Mouse (Mus musculus): ENCODE results near the gene Chn1. TPM values are rescaled to one million over a fixed set of nuclear protein-coding genes. Genes with fewer than 3 reads are reported as not detected.
A peak's percentile ranks its signal among the peaks of the same experiment; 100 is the strongest.
"Not testable (repeated sequence)": the region's sequence is repeated elsewhere in the genome, so short reads cannot be mapped to it uniquely, and the experiment has no call there.

Gene Chn1
- 110 TPM in 2 replicates for polyA plus RNA-seq (2016; fragmentation: Nextera tagmentation; extraction: Ambion mirVana)

DNA sequence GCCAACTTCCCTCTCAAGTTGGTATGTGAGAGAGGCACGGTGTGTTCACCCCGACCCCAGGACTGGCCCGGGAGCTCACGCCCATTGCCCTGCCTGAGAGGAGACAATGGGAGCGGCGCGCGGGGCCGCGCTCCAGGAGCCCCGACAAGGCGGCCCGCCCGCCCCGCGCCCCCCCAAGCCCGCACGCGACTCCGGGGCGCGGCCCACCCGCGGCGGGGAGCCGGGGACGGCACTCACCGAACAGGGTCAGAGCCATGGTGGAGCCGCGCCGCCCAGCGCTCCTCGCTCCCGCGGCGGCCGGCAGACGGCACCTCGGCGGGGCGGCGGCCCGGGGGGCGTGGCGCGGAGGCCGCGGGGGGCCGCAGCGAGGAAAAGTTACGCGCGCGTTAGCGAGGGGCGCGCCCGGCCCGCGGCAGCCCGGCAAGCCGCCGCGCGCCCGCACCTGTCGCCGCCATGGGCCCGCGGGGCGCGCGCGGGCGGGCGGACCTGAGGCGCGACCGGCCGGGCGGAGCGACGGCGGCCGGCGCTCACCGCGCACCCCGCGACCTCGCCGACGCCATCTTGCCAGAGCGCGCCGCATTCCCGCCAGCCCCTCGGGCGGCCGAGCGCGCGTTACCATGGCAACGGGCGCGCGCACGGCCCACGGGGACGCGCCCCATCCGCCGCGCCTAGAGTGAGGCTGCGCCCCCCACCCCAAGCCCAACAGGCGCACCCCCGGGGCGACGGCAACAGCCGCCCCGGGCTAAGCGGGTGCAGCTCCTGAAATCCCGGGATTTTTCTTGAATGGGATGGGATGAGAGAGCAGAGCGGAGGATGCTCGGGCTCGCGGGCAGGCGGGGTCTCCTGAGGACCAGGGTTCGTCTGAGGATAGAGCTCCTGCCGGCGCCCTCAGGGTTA, at the start of gene Chn1:
Chn1 (minus strand) TSS at position 561 of the 897 bp plus-strand sequence.
- Histone ChIP-seq H3K9ac (peak within 1 kb of the TSS; percentile 94), H3K36me3 (no peaks in the 10 kb centered on the region), H3K27me3 (replicated peaks) (no peaks in the 10 kb centered on the region), H3K4me3 (peak within 1 kb of the TSS; percentile 90), H3K4me1 (peaks cover 11% of the 10 kb centered on the region), H3K4me2 (replicated peaks) (peak within 1 kb of the TSS; percentile 60), H3K27ac (peak within 1 kb of the TSS; percentile 84), H3K9me3 (no peaks in the 10 kb centered on the region)
- WGBS, result under 1% methylated on average over 115 of the region's 131 CpGs
- peak; percentile 97 for ATAC-seq (ENCODE audit: low FRiP score, low read depth)

GRCm38 (mm10) chr2:73818742-73819141, 43.6 kb upstream of the Chn1 start:
- 83% methylated on average over 4 of the region's 4 CpGs for WGBS
- no peak overlapping the region for H3K27ac ChIP-seq
- peaks cover 14% of the 10 kb centered on the region for H3K36me3 ChIP-seq
- no peaks in the 10 kb centered on the region for H3K27me3 ChIP-seq (replicated peaks)
- H3K4me2 ChIP-seq (replicated peaks), result no peak overlapping the region
- no peak overlapping the region for H3K4me3 ChIP-seq
- ATAC-seq (ENCODE audit: low FRiP score, low read depth), result no peak
- H3K9me3 ChIP-seq, result no peaks in the 10 kb centered on the region
- no peak overlapping the region for H3K9ac ChIP-seq
- no peaks in the 10 kb centered on the region for H3K4me1 ChIP-seq

DNA sequence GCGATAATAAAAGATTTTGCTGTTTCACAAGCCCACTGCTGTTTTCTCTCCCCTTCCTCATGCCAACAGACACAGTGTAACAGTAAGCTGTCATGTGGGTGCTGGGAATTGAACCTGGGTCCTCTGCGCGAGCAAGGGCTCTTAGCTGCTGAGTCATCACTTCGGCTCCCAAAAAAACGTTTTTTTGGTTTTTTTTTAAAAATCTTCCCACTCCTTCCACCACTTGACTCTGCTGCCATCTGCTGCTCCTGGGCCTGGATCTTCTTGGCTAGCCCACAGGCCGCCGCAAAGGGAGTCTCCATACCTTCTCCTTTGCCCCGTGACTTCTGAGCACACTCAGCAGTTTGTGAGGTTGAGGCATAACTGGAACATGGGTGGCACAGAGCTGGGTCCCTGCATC, 32.5 kb upstream of the Chn1 start:
- 90% methylated on average over 8 of the region's 8 CpGs for WGBS

DNA sequence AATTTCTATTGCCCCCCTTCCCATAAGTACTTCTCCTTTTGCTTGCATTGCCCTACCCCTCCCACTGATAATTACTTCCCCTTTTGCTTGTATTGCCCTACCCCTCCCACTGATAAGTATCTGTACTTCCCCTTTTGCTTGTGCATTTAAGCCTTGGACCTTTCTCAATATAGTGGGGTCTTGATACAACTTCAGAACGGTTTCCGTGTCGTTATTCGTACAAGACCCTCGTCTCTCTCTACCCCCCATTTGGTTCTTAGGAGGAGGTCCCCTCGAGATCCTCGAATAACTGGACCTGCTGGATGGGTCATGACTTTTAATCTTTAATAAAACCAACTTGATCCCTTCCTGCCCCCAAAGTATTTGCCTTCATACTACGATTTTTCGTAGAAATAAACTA, 25.0 kb upstream of the Chn1 start:
- not testable (repeated sequence) for H3K4me2 ChIP-seq (replicated peaks); H3K9ac ChIP-seq; H3K27me3 ChIP-seq (replicated peaks); ATAC-seq (ENCODE audit: low FRiP score, low read depth); H3K4me3 ChIP-seq; H3K27ac ChIP-seq; H3K9me3 ChIP-seq; H3K4me1 ChIP-seq; H3K36me3 ChIP-seq
- 90% methylated on average over 9 of the region's 9 CpGs for WGBS

More for the DNA sequence above, 32.5 kb upstream of the Chn1 start:
- Histone ChIP-seq H3K36me3 (no peaks in the 10 kb centered on the region), H3K4me2 (replicated peaks) (no peak overlapping the region), H3K27ac (no peak overlapping the region), H3K9ac (no peak overlapping the region), H3K27me3 (replicated peaks) (no peaks in the 10 kb centered on the region; the same call in 1 of the 2 replicates), H3K4me3 (no peak overlapping the region), H3K9me3 (no peaks in the 10 kb centered on the region), H3K4me1 (no peaks in the 10 kb centered on the region)
- no peak for ATAC-seq (ENCODE audit: low FRiP score, low read depth)

GRCm38 (mm10) chr2:73798786-73799185, 23.6 kb upstream of the Chn1 start:
- H3K4me1 ChIP-seq, result no peaks in the 10 kb centered on the region
- H3K9ac ChIP-seq, result no peak overlapping the region
- no peaks in the 10 kb centered on the region for H3K36me3 ChIP-seq
- no peak overlapping the region for H3K4me3 ChIP-seq
- ATAC-seq (ENCODE audit: low FRiP score, low read depth), result no peak
- no peaks in the 10 kb centered on the region for H3K27me3 ChIP-seq (replicated peaks)
- WGBS, result 73% methylated on average over 5 of the region's 5 CpGs
- H3K27ac ChIP-seq, result no peak overlapping the region
- H3K9me3 ChIP-seq, result no peaks in the 10 kb centered on the region
- no peak overlapping the region for H3K4me2 ChIP-seq (replicated peaks)

GRCm38 (mm10) chr2:73798136-73798535, 23.0 kb upstream of the Chn1 start:
- 54% methylated on average over 4 of the region's 4 CpGs for WGBS
- H3K4me1 ChIP-seq, result no peaks in the 10 kb centered on the region
- no peak overlapping the region for H3K4me3 ChIP-seq
- H3K36me3 ChIP-seq, result no peaks in the 10 kb centered on the region
- no peak overlapping the region for H3K4me2 ChIP-seq (replicated peaks)
- H3K9ac ChIP-seq, result no peak overlapping the region
- H3K27me3 ChIP-seq (replicated peaks), result no peaks in the 10 kb centered on the region
- H3K9me3 ChIP-seq, result no peaks in the 10 kb centered on the region
- H3K27ac ChIP-seq, result no peak overlapping the region
- ATAC-seq (ENCODE audit: low FRiP score, low read depth), result no peak

DNA sequence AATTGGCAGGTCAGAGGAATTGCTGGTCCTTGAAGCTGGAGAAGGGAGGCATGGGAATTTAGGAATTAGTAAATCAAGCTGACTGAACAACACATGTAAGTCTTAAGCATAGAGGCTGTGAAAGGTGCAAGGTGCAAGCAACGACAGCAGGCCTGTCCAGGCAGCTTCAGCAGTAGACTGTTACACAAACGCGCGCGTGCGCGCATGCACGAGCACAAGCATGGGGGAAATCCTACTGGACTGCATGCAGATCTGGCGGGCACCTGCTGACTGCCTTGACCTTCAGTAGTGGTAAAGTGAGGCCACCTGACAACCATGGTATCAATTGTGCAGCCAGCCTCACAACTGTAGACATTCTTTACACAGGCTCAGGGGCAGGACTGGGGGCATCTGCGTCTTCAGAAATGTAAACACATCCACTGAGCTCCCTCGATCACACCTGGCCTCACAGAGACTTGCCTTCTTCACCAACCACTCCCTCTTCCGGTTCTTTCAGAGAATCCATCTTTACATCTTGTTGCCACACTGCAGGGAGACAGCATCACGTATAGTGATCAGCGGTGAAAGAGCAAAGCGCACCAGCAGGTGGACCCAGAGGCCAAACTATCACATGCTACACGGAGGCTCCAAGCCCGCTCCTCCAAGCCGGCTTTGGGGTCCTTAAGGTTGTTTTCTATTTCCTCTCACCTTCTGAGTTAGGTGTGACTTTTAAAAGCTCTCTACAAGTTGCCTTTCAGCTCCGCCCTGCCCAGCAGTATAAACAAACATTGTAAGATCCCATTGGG, 16.9 kb upstream of the Chn1 start:
- H3K27me3 ChIP-seq (replicated peaks), result no peaks in the 10 kb centered on the region
- WGBS, result 57% methylated on average over 19 of the region's 19 CpGs
- no peaks in the 10 kb centered on the region for H3K4me1 ChIP-seq
- no peak overlapping the region for H3K4me2 ChIP-seq (replicated peaks)
- no peak for ATAC-seq (ENCODE audit: low FRiP score, low read depth)
- no peaks in the 10 kb centered on the region for H3K36me3 ChIP-seq
- H3K9me3 ChIP-seq, result no peaks in the 10 kb centered on the region
- H3K27ac ChIP-seq, result no peak overlapping the region
- H3K4me3 ChIP-seq, result no peak overlapping the region
- H3K9ac ChIP-seq, result no peak overlapping the region

GRCm38 (mm10) chr2:73790332-73790731, 15.2 kb upstream of the Chn1 start:
- no peak overlapping the region for H3K4me3 ChIP-seq
- H3K27me3 ChIP-seq (replicated peaks), result no peaks in the 10 kb centered on the region
- 97% methylated on average over 2 of the region's 2 CpGs for WGBS
- H3K27ac ChIP-seq, result no peak overlapping the region
- no peaks in the 10 kb centered on the region for H3K36me3 ChIP-seq
- no peak overlapping the region for H3K4me2 ChIP-seq (replicated peaks)
- no peaks in the 10 kb centered on the region for H3K4me1 ChIP-seq
- H3K9me3 ChIP-seq, result no peaks in the 10 kb centered on the region
- no peak overlapping the region for H3K9ac ChIP-seq
- no peak for ATAC-seq (ENCODE audit: low FRiP score, low read depth)

- ATAC-seq (ENCODE audit: low FRiP score, low read depth), result no peak
- Histone ChIP-seq H3K36me3 (no peaks in the 10 kb centered on the region), H3K27me3 (replicated peaks) (no peaks in the 10 kb centered on the region), H3K27ac (no peak overlapping the region), H3K9ac (no peak overlapping the region), H3K4me2 (replicated peaks) (no peak overlapping the region), H3K4me3 (no peak overlapping the region), H3K4me1 (no peaks in the 10 kb centered on the region), H3K9me3 (no peaks in the 10 kb centered on the region)
- 80% methylated on average over 6 of the region's 6 CpGs for WGBS
Measured at GRCm38 (mm10) chr2:73788395-73788794, 13.2 kb upstream of the Chn1 start.

- Histone ChIP-seq H3K27ac (no peak overlapping the region), H3K27me3 (replicated peaks) (no peaks in the 10 kb centered on the region), H3K4me1 (no peaks in the 10 kb centered on the region), H3K9ac (no peak overlapping the region), H3K9me3 (no peaks in the 10 kb centered on the region), H3K4me2 (replicated peaks) (no peak overlapping the region), H3K4me3 (no peak overlapping the region), H3K36me3 (no peaks in the 10 kb centered on the region)
- WGBS, result 52% methylated on average over 9 of the region's 9 CpGs
- no peak for ATAC-seq (ENCODE audit: low FRiP score, low read depth)
Measured at GRCm38 (mm10) chr2:73782371-73782905, 7.3 kb upstream of the Chn1 start.

GRCm38 (mm10) chr2:73780321-73781010, 5.3 kb upstream of the Chn1 start:
- ATAC-seq (ENCODE audit: low FRiP score, low read depth), result no peak
- no peak overlapping the region for H3K9ac ChIP-seq
- no peaks in the 10 kb centered on the region for H3K27me3 ChIP-seq (replicated peaks)
- H3K4me1 ChIP-seq, result no peaks in the 10 kb centered on the region
- H3K4me2 ChIP-seq (replicated peaks), result no peak overlapping the region
- 89% methylated on average over 14 of the region's 14 CpGs for WGBS
- H3K27ac ChIP-seq, result no peak overlapping the region
- H3K9me3 ChIP-seq, result no peaks in the 10 kb centered on the region
- H3K4me3 ChIP-seq, result no peak overlapping the region
- H3K36me3 ChIP-seq, result no peaks in the 10 kb centered on the region

DNA sequence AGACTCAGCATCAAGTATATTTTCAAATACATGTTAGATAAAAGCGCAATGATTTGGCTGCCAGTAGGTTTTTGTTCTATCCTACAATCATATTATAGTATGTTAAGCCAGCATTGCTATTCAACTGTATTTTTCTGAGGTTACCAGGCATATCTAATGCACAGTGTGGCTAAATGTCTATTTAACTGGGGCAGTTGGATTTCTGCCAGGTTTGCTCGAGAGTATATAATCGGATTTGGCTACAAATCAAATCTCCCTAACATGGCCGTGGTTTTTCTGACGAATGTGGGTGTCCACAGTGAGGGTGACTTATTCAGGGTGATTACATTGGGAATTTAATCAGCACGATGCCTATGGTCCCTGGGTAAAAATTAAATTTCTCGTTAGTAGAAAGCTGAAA, 4.7 kb upstream of the Chn1 start:
- H3K9me3 ChIP-seq, result no peaks in the 10 kb centered on the region
- no peaks in the 10 kb centered on the region for H3K4me1 ChIP-seq
- WGBS, result 52% methylated on average over 7 of the region's 7 CpGs
- no peaks in the 10 kb centered on the region for H3K27me3 ChIP-seq (replicated peaks)
- no peaks in the 10 kb centered on the region for H3K36me3 ChIP-seq
- no peak overlapping the region for H3K9ac ChIP-seq
- no peak overlapping the region for H3K4me2 ChIP-seq (replicated peaks)
- ATAC-seq (ENCODE audit: low FRiP score, low read depth), result no peak
- H3K27ac ChIP-seq, result no peak overlapping the region
- H3K4me3 ChIP-seq, result no peak overlapping the region

Data from neural tube, embryonic 12.5 days (tissue).